Mouse (Mus musculus) olfactory bulb, adult 2 months (tissue): Measurements from ENCODE around the gene AC109138.7. TPM values are rescaled to one million over a fixed set of nuclear protein-coding genes. Genes with fewer than 3 reads are reported as not detected.

Experiments used
- H3K27ac ChIP-seq: fragments of 200-500 bp; 2 replicates; pipeline ENCODE4 v1.5.1; 2012; ENCODE audit warnings: low read depth, low read length; ENCODE audit not compliant: insufficient read depth
- H3K4me1 ChIP-seq: fragments of 200-500 bp; 2 replicates; pipeline ENCODE4 v1.6.1; 2012; ENCODE audit warnings: low read length; ENCODE audit not compliant: control insufficient read depth, insufficient read depth
- H3K4me3 ChIP-seq: fragments of 200-500 bp; 2 replicates; pipeline ENCODE4 v1.5.1; 2012; ENCODE audit warnings: mild to moderate bottlenecking, low read depth, low read length, moderate library complexity; ENCODE audit not compliant: insufficient read depth
- CTCF ChIP-seq: fragments of 200-500 bp; IDR thresholded peaks from 2 replicates; pipeline ENCODE4 v1.5.1; 2012; ENCODE audit warnings: low read depth, mild to moderate bottlenecking, low read length, moderate library complexity; ENCODE audit not compliant: insufficient read depth
- POLR2A ChIP-seq: fragments of 200-500 bp; IDR thresholded peaks from 2 replicates; pipeline ENCODE4 v1.6.1; 2012; ENCODE audit warnings: mild to moderate bottlenecking, low read depth, low read length, moderate library complexity; ENCODE audit not compliant: insufficient read depth
- WGBS: fragments of 180-500 bp; shearing (Covaris S2); methylation state at CpG from one replicate; pipeline ENCODE4 v1.1.7; 2018; 5-methylcytosine and 5-hydroxymethylcytosine counted together
- polyA plus RNA-seq: library from polyadenylated mRNA; stranded (reverse); fragments of >200 nt; gene quantifications from 2 replicates; pipeline ENCODE4 v1.2.4, GENCODE M21; 2012; ENCODE audit warnings: low replicate concordance; ENCODE audit not compliant: missing spikeins, insufficient read depth, insufficient read length

AC109138.7 gene
- not detected in 2 replicates for polyA plus RNA-seq

GRCm38 (mm10) chr19:4214071-4214770 lies at the start of gene AC109138.7, which contains the start of gene Clcf1:
TSS of gene AC109138.7 (plus strand) at chr19:4214357.
TSS of gene Clcf1 (plus strand) at chr19:4214238.
- Histone ChIP-seq H3K4me1 (peaks cover 28% of the 10 kb centered on the region), H3K27ac (no peak within 1 kb of the TSS), H3K4me3 (peak within 1 kb of the TSS; percentile 49)
- WGBS, result under 1% methylated on average over 49 of the region's 49 CpGs
- no peak for TF ChIP-seq POLR2A
- TF ChIP-seq CTCF, result no peak

GRCm38 (mm10) chr19:4164721-4165120 lies 49.4 kb upstream of the AC109138.7 start:
- H3K4me3 ChIP-seq, result no peak overlapping the region
- H3K27ac ChIP-seq, result no peak overlapping the region
- 72% methylated on average over 2 of the region's 2 CpGs for WGBS

GRCm38 (mm10) chr19:4166678-4167476 lies 47.3 kb upstream of the AC109138.7 start:
- 79% methylated on average over 9 of the region's 9 CpGs for WGBS
- TF ChIP-seq CTCF, result no peak
- TF ChIP-seq POLR2A, result no peak
- H3K4me3 ChIP-seq, result no peak overlapping the region
- peaks cover 16% of the 10 kb centered on the region for H3K4me1 ChIP-seq
- H3K27ac ChIP-seq, result no peak overlapping the region

More at GRCm38 (mm10) chr19:4164721-4165120, 49.4 kb upstream of the AC109138.7 start:
- peaks cover 10% of the 10 kb centered on the region for H3K4me1 ChIP-seq
- no peak for TF ChIP-seq CTCF
- TF ChIP-seq POLR2A, result no peak

GRCm38 (mm10) chr19:4169378-4169784 lies 44.8 kb upstream of the AC109138.7 start:
- peak overlapping the region; percentile 67 for H3K4me3 ChIP-seq
- peak overlapping the region; percentile 88 for H3K27ac ChIP-seq
- peaks cover 7% of the 10 kb centered on the region for H3K4me1 ChIP-seq
- under 1% methylated on average over 43 of the region's 43 CpGs for WGBS
- TF ChIP-seq CTCF (peak; percentile 76), POLR2A (peak; percentile 90)

- H3K27ac ChIP-seq, result peak overlapping the region; percentile 88
- TF ChIP-seq POLR2A (no peak), CTCF (no peak; the same call in 1 of the 2 replicates)
- peaks cover 7% of the 10 kb centered on the region for H3K4me1 ChIP-seq
- H3K4me3 ChIP-seq, result peak overlapping the region; percentile 67
- WGBS, result 4% methylated on average over 27 of the region's 27 CpGs
Observed at GRCm38 (mm10) chr19:4169810-4170209, 44.3 kb upstream of the AC109138.7 start.

- TF ChIP-seq CTCF (no peak), POLR2A (no peak)
- H3K4me3 ChIP-seq, result no peak overlapping the region
- H3K4me1 ChIP-seq, result peaks cover 15% of the 10 kb centered on the region
- WGBS, result 94% methylated on average over 10 of the region's 10 CpGs
- H3K27ac ChIP-seq, result no peak overlapping the region
Observed at GRCm38 (mm10) chr19:4170723-4171392, 43.3 kb upstream of the AC109138.7 start.

GRCm38 (mm10) chr19:4171393-4172290 lies 42.5 kb upstream of the AC109138.7 start:
- peaks cover 15% of the 10 kb centered on the region for H3K4me1 ChIP-seq
- no peak overlapping the region for H3K27ac ChIP-seq
- no peak overlapping the region for H3K4me3 ChIP-seq
- WGBS, result 69% methylated on average over 13 of the region's 13 CpGs
- TF ChIP-seq CTCF, result no peak
- no peak for TF ChIP-seq POLR2A

GRCm38 (mm10) chr19:4172925-4173324 lies 41.2 kb upstream of the AC109138.7 start:
- H3K4me3 ChIP-seq, result no peak overlapping the region
- TF ChIP-seq POLR2A (no peak), CTCF (no peak)
- WGBS, result 71% methylated on average over 11 of the region's 11 CpGs
- peaks cover 15% of the 10 kb centered on the region for H3K4me1 ChIP-seq
- no peak overlapping the region for H3K27ac ChIP-seq
